Mouse (Mus musculus) activated CD4-positive, CD25-positive, alpha-beta regulatory T cell, adult 4 months (primary cell): ENCODE measurements around the gene Gm3727. TPM values are rescaled to one million over a fixed set of nuclear protein-coding genes. Genes with fewer than 3 reads are reported as not detected.
"Not testable (repeated sequence)": the region's sequence is repeated elsewhere in the genome, so short reads cannot be mapped to it uniquely, and the experiment has no call there.

Experiments
- ATAC-seq: one replicate; pipeline ENCODE4 v1.8.0; 2017
- polyA plus RNA-seq, 2 experiments: library from polyadenylated mRNA; unstranded; fragments of 100-300 nt; shearing (Covaris generic); gene quantifications; one replicate each; pipeline ENCODE4 v1.2.1; 2017

The Gm3727 gene
- polyA plus RNA-seq: not detected

DNA sequence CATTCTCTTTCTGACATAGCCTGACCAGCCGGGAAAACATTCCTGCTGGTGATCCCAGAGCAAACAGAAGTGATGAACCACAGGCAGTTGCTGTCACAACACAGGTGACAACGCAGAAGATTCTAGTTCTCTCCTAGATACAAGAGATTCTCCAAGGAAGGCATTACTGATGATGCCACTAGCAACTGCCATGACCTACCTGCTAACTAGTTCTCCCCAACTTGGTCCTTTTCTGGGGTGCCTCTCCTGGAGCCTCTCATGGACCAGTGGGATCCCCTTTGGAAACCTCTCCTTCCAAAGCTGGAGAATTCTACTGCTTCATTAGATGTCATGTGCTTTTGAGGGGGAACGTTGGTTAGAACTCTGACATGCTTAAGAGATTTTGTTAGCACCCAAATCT is at the start of gene Gm3727:
Gene Gm3727 (minus strand): TSS at position 101 of the 400 bp plus-strand sequence.
- not testable (repeated sequence) for ATAC-seq

DNA sequence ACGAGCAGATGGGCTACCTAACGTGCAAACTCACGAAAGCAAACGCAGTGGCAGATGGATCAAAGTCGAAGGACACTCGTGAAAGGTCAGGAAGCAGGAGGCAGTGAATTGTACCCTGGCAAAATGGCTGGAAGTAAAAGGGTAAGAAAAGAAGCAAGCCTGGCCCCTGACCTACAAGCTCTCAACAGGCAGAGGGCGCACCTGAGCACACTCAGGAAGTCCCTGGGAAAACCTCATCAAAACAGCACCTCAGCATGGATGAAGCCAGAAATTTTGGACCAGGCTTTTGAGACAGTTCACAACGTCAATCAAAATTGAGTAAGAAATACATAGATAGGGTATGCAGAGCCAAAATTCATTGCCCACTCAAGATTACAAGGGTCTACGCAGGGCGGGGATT is 21.0 kb downstream of the Gm3727 start:
- not testable (repeated sequence) for ATAC-seq

Other genes starting within 250 kb of the Gm3727 start
- 1 to 10 TPM in 1 of 2 experiments, under 1 TPM in 1; 0.86 to 2.7 TPM for gene Gm10406, start 237.3 kb downstream of the Gm3727 start, polyA plus RNA-seq
- not detected for gene Gm3685, start 219.7 kb downstream of the Gm3727 start, polyA plus RNA-seq
- 1 to 10 TPM; 3.3 to 5.9 TPM for gene Gm3696, start 164.1 kb downstream of the Gm3727 start, polyA plus RNA-seq
- gene Gm6676, start 139.3 kb downstream of the Gm3727 start, polyA plus RNA-seq: not detected
- 10 to 100 TPM in 1 of 2 experiments, 1 to 10 TPM in 1; 8.1 to 10.4 TPM for gene Gm3512, start 90.2 kb downstream of the Gm3727 start, polyA plus RNA-seq
- not detected for gene Gm16434, start 70.2 kb downstream of the Gm3727 start, polyA plus RNA-seq
- gene Gm3739, start 50.3 kb upstream of the Gm3727 start, polyA plus RNA-seq: 10 to 100 TPM in 1 of 2 experiments, 1 to 10 TPM in 1; 7.5 to 12.4 TPM
- gene Gm5797, start 67.7 kb upstream of the Gm3727 start, polyA plus RNA-seq: not detected
- gene Gm8374, start 100.4 kb upstream of the Gm3727 start, polyA plus RNA-seq: not detected
- not detected for gene Gm3755, start 186.2 kb upstream of the Gm3727 start, polyA plus RNA-seq
- 10 to 100 TPM in 1 of 2 experiments, 1 to 10 TPM in 1; 5.1 to 10.4 TPM for gene Gm3752, start 219.0 kb upstream of the Gm3727 start, polyA plus RNA-seq